Mouse (Mus musculus): ENCODE results near the gene Dnajc21. TPM values are rescaled to one million over a fixed set of nuclear protein-coding genes. Genes with fewer than 3 reads are reported as not detected.
"Not testable (repeated sequence)": the region's sequence is repeated elsewhere in the genome, so short reads cannot be mapped to it uniquely, and the experiment has no call there.

Gene Dnajc21
- polyA plus RNA-seq (2015; fragmentation: Nextera tagmentation; extraction: Ambion mirVana) = 9.7 and 9.9 TPM in 2 replicates

- H3K27me3 ChIP-seq = no peaks in the 10 kb centered on the region
- H3K9ac ChIP-seq (replicated peaks) = peak within 1 kb of the TSS; percentile 86
- peak within 1 kb of the TSS; percentile 75 for H3K4me2 ChIP-seq (replicated peaks)
- no peaks in the 10 kb centered on the region for H3K9me3 ChIP-seq
- peaks cover 8% of the 10 kb centered on the region for H3K36me3 ChIP-seq
- H3K4me3 ChIP-seq = peak within 1 kb of the TSS; percentile 96
- peaks cover 19% of the 10 kb centered on the region for H3K4me1 ChIP-seq
- WGBS = under 1% methylated on average over 80 of the region's 87 CpGs
- peak within 1 kb of the TSS; percentile 83 for H3K27ac ChIP-seq (replicated peaks)
- peak; percentile 94 for ATAC-seq (replicated peaks)
These were observed at the start of gene Dnajc21 for GRCm38 (mm10) chr15:10470151-10470831. Gene Dnajc21 (minus strand): TSS chr15:10470516.

- Histone ChIP-seq H3K9ac (replicated peaks) (no peak overlapping the region), H3K4me2 (replicated peaks) (no peak overlapping the region)
- no peak for ATAC-seq (replicated peaks)
These were observed 44.9 kb upstream of the Dnajc21 start for GRCm38 (mm10) chr15:10515166-10515565.

GRCm38 (mm10) chr15:10506099-10506498, 35.8 kb upstream of the Dnajc21 start:
- H3K9ac ChIP-seq (replicated peaks) = no peak overlapping the region
- H3K9me3 ChIP-seq = no peaks in the 10 kb centered on the region
- 85% methylated on average over 11 of the region's 11 CpGs for WGBS
- ATAC-seq (replicated peaks) = no peak
- no peaks in the 10 kb centered on the region for H3K36me3 ChIP-seq
- no peaks in the 10 kb centered on the region for H3K4me1 ChIP-seq
- H3K4me3 ChIP-seq = no peak overlapping the region
- no peaks in the 10 kb centered on the region for H3K27me3 ChIP-seq
- H3K4me2 ChIP-seq (replicated peaks) = no peak overlapping the region
- no peak overlapping the region for H3K27ac ChIP-seq (replicated peaks)

More at GRCm38 (mm10) chr15:10515166-10515565, 44.9 kb upstream of the Dnajc21 start:
- no peaks in the 10 kb centered on the region for H3K27me3 ChIP-seq
- H3K4me1 ChIP-seq = no peaks in the 10 kb centered on the region
- H3K4me3 ChIP-seq = no peak overlapping the region
- H3K9me3 ChIP-seq = no peaks in the 10 kb centered on the region
- no peak overlapping the region for H3K27ac ChIP-seq (replicated peaks)
- WGBS = 81% methylated on average over 7 of the region's 7 CpGs
- no peaks in the 10 kb centered on the region for H3K36me3 ChIP-seq

GRCm38 (mm10) chr15:10500838-10501719, 30.8 kb upstream of the Dnajc21 start:
- Histone ChIP-seq H3K4me2 (replicated peaks) (no peak overlapping the region), H3K9ac (replicated peaks) (no peak overlapping the region), H3K4me1 (no peaks in the 10 kb centered on the region), H3K9me3 (no peaks in the 10 kb centered on the region), H3K36me3 (no peaks in the 10 kb centered on the region), H3K27me3 (no peaks in the 10 kb centered on the region), H3K4me3 (no peak overlapping the region), H3K27ac (replicated peaks) (no peak overlapping the region)
- WGBS = 60% methylated on average over 11 of the region's 11 CpGs
- peak; percentile 98 for ATAC-seq (replicated peaks)

GRCm38 (mm10) chr15:10500035-10500434, 29.7 kb upstream of the Dnajc21 start:
- H3K4me2 ChIP-seq (replicated peaks) = no peak overlapping the region
- no peak overlapping the region for H3K4me3 ChIP-seq
- WGBS = 88% methylated on average over 5 of the region's 5 CpGs
- H3K27me3 ChIP-seq = no peaks in the 10 kb centered on the region
- no peaks in the 10 kb centered on the region for H3K4me1 ChIP-seq
- H3K9me3 ChIP-seq = no peaks in the 10 kb centered on the region
- H3K27ac ChIP-seq (replicated peaks) = no peak overlapping the region
- peaks cover 3% of the 10 kb centered on the region; the same call in 1 of the 2 replicates for H3K36me3 ChIP-seq
- H3K9ac ChIP-seq (replicated peaks) = no peak overlapping the region
- no peak for ATAC-seq (replicated peaks)

- no peak for ATAC-seq (replicated peaks)
- Histone ChIP-seq H3K9me3 (no peaks in the 10 kb centered on the region), H3K27me3 (no peaks in the 10 kb centered on the region), H3K36me3 (peaks cover 3% of the 10 kb centered on the region; the same call in 1 of the 2 replicates), H3K9ac (replicated peaks) (no peak overlapping the region), H3K4me2 (replicated peaks) (no peak overlapping the region), H3K4me3 (no peak overlapping the region), H3K4me1 (no peaks in the 10 kb centered on the region), H3K27ac (replicated peaks) (no peak overlapping the region)
- 80% methylated on average over 5 of the region's 5 CpGs for WGBS
These were observed 29.3 kb upstream of the Dnajc21 start for GRCm38 (mm10) chr15:10499593-10499992.

- H3K9ac ChIP-seq (replicated peaks); H3K4me2 ChIP-seq (replicated peaks); H3K9me3 ChIP-seq; H3K4me3 ChIP-seq; H3K27me3 ChIP-seq; ATAC-seq (replicated peaks); H3K27ac ChIP-seq (replicated peaks); H3K4me1 ChIP-seq: not testable (repeated sequence)
- 95% methylated on average over 1 of the region's 1 CpGs for WGBS
- H3K36me3 ChIP-seq = peaks cover 20% of the 10 kb centered on the region
These were observed 26.4 kb upstream of the Dnajc21 start for GRCm38 (mm10) chr15:10496696-10497095.

- Histone ChIP-seq H3K36me3 (peaks cover 24% of the 10 kb centered on the region), H3K27ac (replicated peaks) (no peak overlapping the region), H3K4me2 (replicated peaks) (no peak overlapping the region), H3K27me3 (no peaks in the 10 kb centered on the region), H3K4me3 (no peak overlapping the region), H3K9ac (replicated peaks) (no peak overlapping the region), H3K9me3 (no peaks in the 10 kb centered on the region), H3K4me1 (no peaks in the 10 kb centered on the region)
- no peak for ATAC-seq (replicated peaks)
- 92% methylated on average over 11 of the region's 11 CpGs for WGBS
These were observed 25.6 kb upstream of the Dnajc21 start for GRCm38 (mm10) chr15:10495944-10496343.

GRCm38 (mm10) chr15:10490101-10490500, 19.8 kb upstream of the Dnajc21 start:
- peaks cover 27% of the 10 kb centered on the region; the same call in 1 of the 2 replicates for H3K36me3 ChIP-seq
- no peak for ATAC-seq (replicated peaks)
- no peak overlapping the region for H3K27ac ChIP-seq (replicated peaks)
- no peak overlapping the region for H3K4me2 ChIP-seq (replicated peaks)
- WGBS = 94% methylated on average over 5 of the region's 5 CpGs
- H3K9ac ChIP-seq (replicated peaks) = no peak overlapping the region
- no peaks in the 10 kb centered on the region for H3K27me3 ChIP-seq
- no peak overlapping the region for H3K4me3 ChIP-seq
- H3K9me3 ChIP-seq = no peaks in the 10 kb centered on the region
- H3K4me1 ChIP-seq = peaks cover 16% of the 10 kb centered on the region

- H3K9me3 ChIP-seq = no peaks in the 10 kb centered on the region
- peak overlapping the region; percentile 85 for H3K4me2 ChIP-seq (replicated peaks)
- no peak overlapping the region for H3K27ac ChIP-seq (replicated peaks)
- H3K4me3 ChIP-seq = peak overlapping the region; percentile 65
- H3K27me3 ChIP-seq = no peaks in the 10 kb centered on the region
- H3K9ac ChIP-seq (replicated peaks) = no peak overlapping the region
- WGBS = 62% methylated on average over 2 of the region's 2 CpGs
- H3K4me1 ChIP-seq = peaks cover 29% of the 10 kb centered on the region
- peaks cover 22% of the 10 kb centered on the region; the same call in 1 of the 2 replicates for H3K36me3 ChIP-seq
- ATAC-seq (replicated peaks) = no peak
These were observed 16.9 kb upstream of the Dnajc21 start for GRCm38 (mm10) chr15:10487246-10487645.

GRCm38 (mm10) chr15:10486365-10486839, 16.1 kb upstream of the Dnajc21 start:
- peak; percentile 72 for ATAC-seq (replicated peaks)
- Histone ChIP-seq H3K4me3 (peak overlapping the region; percentile 65), H3K36me3 (peaks cover 22% of the 10 kb centered on the region), H3K9ac (replicated peaks) (peak overlapping the region; percentile 82), H3K4me1 (peaks cover 29% of the 10 kb centered on the region), H3K27ac (replicated peaks) (peak overlapping the region; percentile 83), H3K4me2 (replicated peaks) (peak overlapping the region; percentile 85), H3K9me3 (no peaks in the 10 kb centered on the region), H3K27me3 (no peaks in the 10 kb centered on the region)
- under 1% methylated on average over 18 of the region's 18 CpGs for WGBS
